Mouse (Mus musculus) erythroblast, embryonic 14.5 days (primary cell): Measurements from ENCODE around the gene Il23a. TPM values are rescaled to one million over a fixed set of nuclear protein-coding genes. Genes with fewer than 3 reads are reported as not detected.
"Not testable (repeated sequence)": the region's sequence is repeated elsewhere in the genome, so short reads cannot be mapped to it uniquely, and the experiment has no call there.

ENCODE experiments used
- H3K27me3 ChIP-seq: 2 replicates; pipeline ENCODE4 v1.6.1; 2012; ENCODE audit warnings: inconsistent platforms; ENCODE audit not compliant: control insufficient read depth
- H3K36me3 ChIP-seq: 2 replicates; pipeline ENCODE4 v1.6.1; 2012; ENCODE audit warnings: mild to moderate bottlenecking, inconsistent platforms; ENCODE audit not compliant: control insufficient read depth
- H3K4me1 ChIP-seq: 2 replicates; pipeline ENCODE4 v1.6.1; 2012; ENCODE audit warnings: inconsistent platforms; ENCODE audit not compliant: control insufficient read depth
- H3K4me3 ChIP-seq: replicated peaks from 2 replicates; pipeline ENCODE3; 2012; ENCODE audit warnings: moderate library complexity, mild to moderate bottlenecking, inconsistent platforms
- H3K9me3 ChIP-seq: 2 replicates; pipeline ENCODE4 v1.6.1; 2012; ENCODE audit warnings: low read length, inconsistent platforms, mixed read lengths; ENCODE audit not compliant: control insufficient read depth
- GATA1 ChIP-seq: IDR thresholded peaks from 2 replicates; pipeline ENCODE4 v1.6.1; 2012; ENCODE audit warnings: low read length, inconsistent platforms, mixed read lengths
- TAL1 ChIP-seq: IDR thresholded peaks from 3 replicates; pipeline ENCODE4 v1.6.1; 2012; ENCODE audit warnings: low read length, inconsistent platforms, mixed read lengths
- polyA plus RNA-seq: library from polyadenylated mRNA; stranded (reverse); fragments of >175 nt; gene quantifications from 2 replicates; pipeline ENCODE4 v1.2.3, GENCODE M21; 2012

The Il23a gene
- polyA plus RNA-seq, 1 experiment: not detected

GRCm38 (mm10) chr10:128336195-128336594, 37.6 kb upstream of the Il23a start:
- Histone ChIP-seq H3K27me3 (no peaks in the 10 kb centered on the region), H3K4me3 (peak overlapping the region; percentile 95), H3K36me3 (peaks cover 25% of the 10 kb centered on the region), H3K9me3 (no peaks in the 10 kb centered on the region), H3K4me1 (peaks cover 71% of the 10 kb centered on the region)
- TF ChIP-seq TAL1 (no peak), GATA1 (no peak)

- Histone ChIP-seq H3K4me3 (peak overlapping the region; percentile 95), H3K4me1 (peaks cover 66% of the 10 kb centered on the region), H3K36me3 (peaks cover 19% of the 10 kb centered on the region), H3K27me3 (no peaks in the 10 kb centered on the region), H3K9me3 (no peaks in the 10 kb centered on the region)
- TF ChIP-seq TAL1 (no peak), GATA1 (no peak)
These were observed 37.0 kb upstream of the Il23a start for GRCm38 (mm10) chr10:128335582-128335981.

- not testable (repeated sequence) for H3K4me3 ChIP-seq, H3K27me3 ChIP-seq, H3K9me3 ChIP-seq
- Histone ChIP-seq H3K4me1 (peaks cover 40% of the 10 kb centered on the region), H3K36me3 (peaks cover 12% of the 10 kb centered on the region)
These were observed 34.1 kb upstream of the Il23a start for GRCm38 (mm10) chr10:128332358-128333249.

GRCm38 (mm10) chr10:128327610-128328009, 29.1 kb upstream of the Il23a start:
- Histone ChIP-seq H3K27me3 (no peaks in the 10 kb centered on the region), H3K9me3 (no peaks in the 10 kb centered on the region), H3K4me1 (peaks cover 21% of the 10 kb centered on the region), H3K36me3 (peaks cover 35% of the 10 kb centered on the region), H3K4me3 (no peak overlapping the region)
- TF ChIP-seq GATA1: no peak

GRCm38 (mm10) chr10:128326825-128327224, 28.3 kb upstream of the Il23a start:
- Histone ChIP-seq H3K36me3 (peaks cover 35% of the 10 kb centered on the region), H3K9me3 (no peaks in the 10 kb centered on the region), H3K27me3 (no peaks in the 10 kb centered on the region), H3K4me1 (peaks cover 25% of the 10 kb centered on the region), H3K4me3 (no peak overlapping the region)
- TF ChIP-seq GATA1: no peak
- TF ChIP-seq TAL1: no peak

- Histone ChIP-seq H3K4me1 (peaks cover 28% of the 10 kb centered on the region), H3K36me3 (peaks cover 58% of the 10 kb centered on the region), H3K27me3 (no peaks in the 10 kb centered on the region), H3K4me3 (peak overlapping the region; percentile 80), H3K9me3 (no peaks in the 10 kb centered on the region)
- TF ChIP-seq GATA1 (no peak), TAL1 (no peak)
These were observed 25.0 kb upstream of the Il23a start for GRCm38 (mm10) chr10:128323516-128323915.

GRCm38 (mm10) chr10:128322141-128323108, 23.9 kb upstream of the Il23a start, which contains the start of gene Cnpy2:
Gene Cnpy2 (plus strand): TSS chr10:128322459.
- Histone ChIP-seq H3K4me1 (peaks cover 28% of the 10 kb centered on the region), H3K9me3 (no peaks in the 10 kb centered on the region), H3K4me3 (peak within 1 kb of the TSS; percentile 80), H3K27me3 (no peaks in the 10 kb centered on the region), H3K36me3 (peaks cover 61% of the 10 kb centered on the region)
- TF ChIP-seq GATA1: peak; percentile 84
- TF ChIP-seq TAL1: no peak

GRCm38 (mm10) chr10:128321641-128322040, 23.1 kb upstream of the Il23a start:
- TF ChIP-seq TAL1 (no peak), GATA1 (no peak)
- peaks cover 28% of the 10 kb centered on the region for H3K4me1 ChIP-seq
- H3K36me3 ChIP-seq: peaks cover 62% of the 10 kb centered on the region
- H3K9me3 ChIP-seq: no peaks in the 10 kb centered on the region
- H3K27me3 ChIP-seq: no peaks in the 10 kb centered on the region
- peak overlapping the region; percentile 80 for H3K4me3 ChIP-seq

- Histone ChIP-seq H3K4me3 (no peak overlapping the region), H3K9me3 (no peaks in the 10 kb centered on the region), H3K36me3 (peaks cover 97% of the 10 kb centered on the region), H3K4me1 (peaks cover 11% of the 10 kb centered on the region), H3K27me3 (no peaks in the 10 kb centered on the region)
- TF ChIP-seq TAL1: no peak
- TF ChIP-seq GATA1: no peak
These were observed 17.0 kb upstream of the Il23a start for GRCm38 (mm10) chr10:128315578-128315977.
